Mouse (Mus musculus) regulatory T cell (primary cell): ENCODE measurements around the gene Arhgap10.

Source experiments
- in situ Hi-C: fragments of 300-600 bp; cut with MboI, MseI; formaldehyde crosslinking; loops from one replicate; pipeline ENCODE4 v1.15.1; 2025; ENCODE audit warnings: high pct_unique_total_duplicates

Gene Arhgap10

GRCm38 (mm10) chr8:77445642-77446041 is 72.1 kb downstream of the Arhgap10 start:
- in situ Hi-C loops, result no loop called here

DNA sequence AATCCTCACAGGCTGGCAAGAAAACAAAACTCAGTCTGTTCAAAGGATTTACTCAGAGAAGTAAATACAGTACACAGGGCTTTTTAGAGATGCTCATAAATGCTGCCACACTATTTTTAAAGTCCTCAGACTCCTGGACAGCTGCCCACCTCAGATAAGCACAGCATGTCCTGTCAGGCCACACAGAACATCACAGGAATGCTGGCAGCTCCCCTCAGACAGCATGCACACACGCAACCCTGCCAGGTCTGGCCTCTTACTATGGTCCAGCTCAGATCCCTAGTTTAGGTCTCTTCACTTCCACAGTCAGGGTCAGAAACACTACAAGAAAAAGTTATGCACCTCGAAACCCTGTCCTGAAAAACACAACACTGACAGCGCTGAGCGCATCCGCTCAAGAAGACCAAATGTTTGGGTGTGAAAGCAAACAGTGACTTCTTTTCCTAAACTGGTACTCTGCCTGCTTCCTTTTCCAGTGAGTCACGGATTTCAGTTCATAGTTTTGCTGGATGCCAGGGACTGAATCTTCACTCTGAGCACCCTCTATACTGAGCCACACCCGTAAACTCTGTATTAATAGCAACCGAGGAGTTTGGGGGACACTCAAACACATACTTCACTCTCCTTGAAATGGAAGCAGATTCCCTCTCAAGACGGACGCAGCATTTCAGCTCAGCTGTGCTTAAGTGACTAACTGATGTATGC is 73.4 kb downstream of the Arhgap10 start:
- in situ Hi-C loops, result no loop called here

DNA sequence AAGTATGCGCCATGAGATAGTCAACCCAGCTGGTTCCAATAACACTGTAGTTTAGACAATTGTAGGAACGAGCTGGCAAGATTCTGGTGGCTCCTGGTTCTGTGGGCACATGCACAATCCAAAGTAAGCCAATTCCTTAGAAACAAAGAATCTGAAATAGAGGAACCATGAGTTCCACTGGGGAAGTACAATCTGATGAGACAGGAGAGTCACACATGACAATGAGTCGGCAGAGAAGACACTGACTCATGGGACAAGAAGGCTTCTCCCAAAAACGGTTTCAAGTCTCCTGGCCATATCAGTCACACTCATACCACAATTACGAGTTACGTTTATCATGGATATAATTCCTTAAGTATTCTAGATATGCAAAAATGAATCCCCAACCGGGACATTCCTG is 75.3 kb downstream of the Arhgap10 start:
- in situ Hi-C loops, result no loop called here

GRCm38 (mm10) chr8:77440913-77441312 is 76.8 kb downstream of the Arhgap10 start:
- in situ Hi-C loops, result no loop called here

GRCm38 (mm10) chr8:77440324-77440880 is 77.4 kb downstream of the Arhgap10 start:
- in situ Hi-C loops, result no loop called here

GRCm38 (mm10) chr8:77439670-77440069 is 78.1 kb downstream of the Arhgap10 start:
- in situ Hi-C loops, result no loop called here

GRCm38 (mm10) chr8:77437807-77438493 is 79.8 kb downstream of the Arhgap10 start:
- in situ Hi-C loops, result no loop called here

DNA sequence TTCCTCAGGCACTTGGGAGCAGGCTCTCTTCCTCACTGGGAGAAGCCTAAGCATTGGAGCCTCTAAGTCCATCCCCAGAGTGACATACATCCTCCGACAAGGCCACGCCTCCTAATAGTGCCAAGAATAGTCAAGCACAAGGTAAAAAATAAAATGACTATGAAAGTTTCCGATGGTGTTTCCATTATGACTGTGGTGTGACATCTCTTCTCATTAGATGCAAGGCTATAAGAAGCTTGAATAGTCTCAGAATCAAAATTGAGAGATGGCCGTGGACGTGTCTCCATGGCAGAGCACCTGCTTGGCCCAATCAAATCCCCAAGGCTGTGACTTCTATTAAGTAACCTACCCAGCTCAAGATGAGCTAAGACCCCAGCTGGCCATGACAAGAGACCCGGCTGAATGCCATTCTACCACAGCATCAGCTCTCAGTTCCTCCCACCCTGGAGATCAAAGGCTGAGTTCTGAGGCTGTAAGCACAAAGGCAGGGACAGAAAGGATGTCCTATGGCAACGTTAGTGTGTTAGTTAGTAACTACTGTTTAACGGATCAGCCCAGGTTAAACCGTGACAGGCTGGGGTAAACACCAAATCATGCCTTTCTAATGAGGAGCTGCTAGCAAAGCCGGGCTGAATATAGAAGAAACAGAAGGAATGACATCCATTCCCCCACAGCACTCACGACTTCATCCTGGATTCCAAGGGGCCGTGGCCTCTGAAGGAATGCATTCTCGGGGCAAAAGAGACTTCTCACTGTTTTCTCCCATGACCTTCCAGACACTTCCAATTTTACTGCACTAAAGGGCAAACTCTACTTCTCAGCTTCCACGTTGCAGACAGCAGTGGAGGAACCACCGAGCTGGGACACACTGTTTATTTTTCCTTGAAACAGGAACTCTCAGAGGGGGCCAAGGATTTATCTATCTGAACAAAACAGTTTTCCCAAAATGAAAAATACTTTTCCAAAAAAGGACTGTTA is 81.5 kb downstream of the Arhgap10 start:
- in situ Hi-C loops, result no loop called here

DNA sequence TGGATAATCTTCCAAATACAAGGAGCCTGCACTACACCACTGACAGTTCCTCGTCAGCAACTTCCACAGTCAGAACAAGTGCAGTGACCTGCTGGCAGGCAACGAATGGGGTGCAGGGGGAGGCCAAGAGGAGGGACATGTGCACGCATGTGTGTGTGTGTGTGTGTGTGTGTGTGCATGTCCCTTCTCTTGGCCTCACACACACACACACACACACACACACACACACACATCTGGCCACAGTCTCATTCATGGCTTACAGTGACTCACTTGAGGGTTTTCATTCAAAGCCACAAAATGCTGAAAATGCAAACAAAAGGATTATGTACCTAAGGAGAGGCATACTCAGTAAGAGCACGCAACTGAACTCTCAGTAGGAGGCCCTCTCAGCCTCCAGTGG is 84.5 kb downstream of the Arhgap10 start:
- in situ Hi-C loops, result no loop called here

- in situ Hi-C loops, result no loop called here
Measured at GRCm38 (mm10) chr8:77432726-77433125, 85.0 kb downstream of the Arhgap10 start.

DNA sequence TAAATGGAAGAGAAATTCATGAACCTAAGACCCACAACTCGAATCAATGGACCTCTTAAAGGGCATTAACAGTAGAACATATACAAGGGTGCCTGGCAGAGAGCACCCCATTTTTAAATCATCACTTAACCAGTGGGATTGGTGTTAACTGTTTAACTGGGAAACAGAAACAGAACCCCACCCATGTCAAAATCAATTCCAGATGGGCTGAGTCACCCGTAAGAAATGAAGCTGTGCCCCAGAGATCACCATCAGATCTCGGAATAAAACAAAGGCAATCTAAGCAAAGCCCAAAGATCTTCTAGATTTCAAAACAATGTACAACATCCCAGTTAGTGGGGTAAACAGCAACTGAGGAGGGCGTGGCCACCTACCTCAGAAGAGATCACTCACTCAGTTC is 89.3 kb downstream of the Arhgap10 start:
- in situ Hi-C loops, result loop anchor here (10.0 kb wide), 1 partner anchor 96 kb away; no protein-coding TSS in a partner anchor

GRCm38 (mm10) chr8:77428015-77428414 is 89.7 kb downstream of the Arhgap10 start:
- in situ Hi-C loops, result loop anchor here (10.0 kb wide), 1 partner anchor 97 kb away; no protein-coding TSS in a partner anchor

DNA sequence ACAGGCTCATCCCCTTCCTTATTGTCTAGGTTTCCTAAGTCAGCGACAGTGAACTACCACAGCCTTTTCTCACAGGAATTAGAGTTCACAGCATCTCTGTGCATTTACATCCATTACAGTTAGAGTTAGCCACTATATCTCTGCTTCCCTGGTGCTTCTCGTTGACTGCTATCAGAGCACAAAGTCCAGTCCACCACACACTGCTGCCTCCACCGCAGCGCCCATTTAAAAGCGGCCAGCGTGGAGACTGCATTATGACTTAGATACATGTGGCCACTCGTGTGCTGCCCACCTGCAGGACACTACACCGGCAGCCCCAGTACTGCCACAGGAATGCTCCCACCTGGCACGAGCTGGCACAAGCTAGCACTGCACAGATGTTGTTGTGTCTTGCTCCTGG is 90.3 kb downstream of the Arhgap10 start:
- in situ Hi-C loops, result loop anchor here (10.0 kb wide), 1 partner anchor 97 kb away; no protein-coding TSS in a partner anchor

DNA sequence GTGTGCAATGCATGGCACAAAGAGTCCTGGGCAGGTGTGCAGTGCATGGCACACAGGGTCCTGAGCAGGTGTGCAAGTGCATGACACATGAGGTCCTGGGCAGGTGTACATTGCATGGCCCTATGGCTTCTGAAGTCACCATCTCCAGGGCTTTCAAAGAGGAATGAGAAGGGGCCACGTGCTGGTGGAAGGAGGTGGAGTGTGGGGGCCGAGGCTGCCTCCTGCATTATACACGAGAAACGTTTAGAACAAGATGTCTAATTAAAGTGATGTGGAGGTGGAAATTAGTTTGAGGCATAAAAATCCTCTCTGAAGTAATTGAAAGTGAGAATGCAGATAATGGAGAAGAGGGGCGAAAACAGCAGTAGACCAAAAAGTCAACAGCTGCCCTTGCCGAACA is 93.9 kb downstream of the Arhgap10 start:
- in situ Hi-C loops, result loop anchor here (10.0 to 25.0 kb wide), 2 partner anchors 101 to 613 kb away; no protein-coding TSS in a partner anchor

- in situ Hi-C loops, result loop anchor here (10.0 to 25.0 kb wide), 2 partner anchors 102 to 615 kb away; no protein-coding TSS in a partner anchor
Measured at GRCm38 (mm10) chr8:77422632-77423252, 95.0 kb downstream of the Arhgap10 start.

DNA sequence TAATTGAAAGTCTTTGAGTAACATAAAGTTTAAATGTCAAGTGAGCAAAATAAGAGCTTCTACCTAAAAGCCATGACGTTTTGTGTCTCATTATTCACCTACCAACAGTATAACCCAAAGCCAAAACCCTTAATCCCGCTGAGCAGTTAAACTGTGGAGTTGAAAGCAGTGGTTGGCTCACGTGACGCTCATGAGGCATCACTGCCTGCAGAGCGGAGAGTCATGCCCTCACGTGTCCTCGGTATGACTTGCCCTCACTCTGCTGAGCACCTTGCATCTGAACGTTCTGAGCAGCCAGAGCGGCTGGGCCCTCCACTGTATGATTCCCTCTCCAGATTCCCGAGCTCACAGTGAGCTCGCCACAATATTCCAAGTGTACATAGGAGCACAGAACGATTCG is 96.2 kb downstream of the Arhgap10 start:
- in situ Hi-C loops, result loop anchor here (10.0 to 25.0 kb wide), 2 partner anchors 103 to 616 kb away; no protein-coding TSS in a partner anchor

GRCm38 (mm10) chr8:77419731-77420130 is 98.0 kb downstream of the Arhgap10 start:
- in situ Hi-C loops, result loop anchor here (10.0 to 25.0 kb wide), 2 partner anchors 105 to 618 kb away; no protein-coding TSS in a partner anchor

- in situ Hi-C loops, result loop anchor here (25.0 kb wide), 1 partner anchor 621 kb away; no protein-coding TSS in a partner anchor
Measured at GRCm38 (mm10) chr8:77416738-77417137, 101.0 kb downstream of the Arhgap10 start.

DNA sequence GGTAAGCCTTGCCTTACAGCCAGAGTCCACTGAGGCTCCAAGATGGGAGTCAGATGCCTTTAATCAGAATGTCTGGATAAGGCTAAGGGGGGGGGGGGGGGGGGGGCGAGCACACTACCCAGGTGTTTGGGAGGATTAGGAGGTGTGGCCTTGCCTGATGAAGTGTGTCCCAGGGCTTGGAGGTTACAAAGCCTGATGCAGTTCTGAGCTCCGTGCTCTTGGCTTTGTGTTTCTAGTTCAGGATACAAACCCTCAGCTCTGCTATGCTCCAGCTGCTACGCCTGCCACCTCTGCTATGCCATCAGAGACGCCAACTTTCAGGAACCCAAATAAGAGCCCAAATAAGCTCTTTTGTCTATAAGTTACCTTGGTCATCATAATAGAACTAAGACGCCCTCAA is 101.7 kb downstream of the Arhgap10 start:
- in situ Hi-C loops, result loop anchor here (25.0 kb wide), 1 partner anchor 621 kb away; no protein-coding TSS in a partner anchor

DNA sequence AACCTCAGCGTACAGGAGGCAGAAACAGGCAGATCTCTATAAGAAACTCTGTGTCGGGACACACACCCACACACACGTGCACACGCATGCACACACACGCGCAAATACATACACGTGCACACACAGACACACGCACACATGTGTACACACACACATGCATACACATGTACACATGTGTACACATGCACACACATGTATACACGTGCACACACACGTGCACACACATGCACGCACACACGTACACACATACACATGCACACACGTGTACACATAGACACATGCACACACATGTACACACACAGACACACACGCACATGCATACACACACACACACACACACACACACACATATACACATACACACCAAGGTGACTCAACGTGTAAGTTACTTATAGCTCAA is 106.5 kb downstream of the Arhgap10 start:
- in situ Hi-C loops, result loop anchor here (5.0 to 25.0 kb wide), 2 partner anchors 131 to 626 kb away; no protein-coding TSS in a partner anchor
